Mouse (Mus musculus): ENCODE data around the gene Atp11a. TPM values are rescaled to one million over a fixed set of nuclear protein-coding genes. Genes with fewer than 3 reads are reported as not detected.

Gene Atp11a
- polyA plus RNA-seq, 1 experiment = 24.0 TPM

- TF ChIP-seq POLR2A (IDR thresholded peaks at IDR 0.05; ENCODE audit: borderline replicate concordance, low read depth, low read length) (no peak), CTCF (IDR thresholded peaks at IDR 0.05; ENCODE audit: low read depth, low read length) (no peak)
- no peak overlapping the region for H3K27ac ChIP-seq (ENCODE audit: insufficient read depth, low read depth, low read length)
- H3K4me1 ChIP-seq (ENCODE audit: control insufficient read depth, insufficient read depth, low read length) = no peaks in the 10 kb centered on the region
- H3K4me3 ChIP-seq (ENCODE audit: insufficient read depth, low read length) = no peak overlapping the region
Measured at GRCm38 (mm10) chr8:12905599-12906321, 148.9 kb downstream of the Atp11a start.

DNA sequence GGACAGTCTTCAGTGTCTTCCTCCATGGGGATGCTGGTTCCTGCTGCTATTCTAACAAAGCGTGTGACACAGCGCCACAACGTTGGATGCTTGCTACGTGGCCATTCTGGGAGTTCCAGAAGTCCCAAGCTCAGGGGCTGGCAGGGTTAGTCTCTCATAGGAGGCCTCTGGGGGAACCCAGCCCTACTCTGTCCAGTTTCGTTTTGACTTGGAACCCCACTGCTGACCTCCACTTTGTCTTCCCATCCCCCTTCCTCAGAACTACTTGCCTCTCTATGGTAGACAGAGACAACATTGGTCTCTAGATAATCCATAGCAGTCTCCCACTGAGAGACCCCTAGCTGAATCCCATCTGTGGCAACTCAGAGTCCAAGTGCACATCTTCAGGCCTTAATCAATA, 149.8 kb downstream of the Atp11a start:
- TF ChIP-seq POLR2A (IDR thresholded peaks at IDR 0.05; ENCODE audit: borderline replicate concordance, low read depth, low read length) = no peak
- TF ChIP-seq CTCF (IDR thresholded peaks at IDR 0.05; ENCODE audit: low read depth, low read length) = no peak
- Histone ChIP-seq H3K27ac (ENCODE audit: insufficient read depth, low read depth, low read length) (no peak overlapping the region), H3K4me1 (ENCODE audit: control insufficient read depth, insufficient read depth, low read length) (no peaks in the 10 kb centered on the region), H3K4me3 (ENCODE audit: insufficient read depth, low read length) (no peak overlapping the region)

GRCm38 (mm10) chr8:12907730-12908129, 150.9 kb downstream of the Atp11a start:
- no peak overlapping the region for H3K4me3 ChIP-seq (ENCODE audit: insufficient read depth, low read length)
- no peaks in the 10 kb centered on the region for H3K4me1 ChIP-seq (ENCODE audit: control insufficient read depth, insufficient read depth, low read length)
- no peak overlapping the region for H3K27ac ChIP-seq (ENCODE audit: insufficient read depth, low read depth, low read length)
- TF ChIP-seq POLR2A (IDR thresholded peaks at IDR 0.05; ENCODE audit: borderline replicate concordance, low read depth, low read length) (no peak), CTCF (IDR thresholded peaks at IDR 0.05; ENCODE audit: low read depth, low read length) (no peak)

DNA sequence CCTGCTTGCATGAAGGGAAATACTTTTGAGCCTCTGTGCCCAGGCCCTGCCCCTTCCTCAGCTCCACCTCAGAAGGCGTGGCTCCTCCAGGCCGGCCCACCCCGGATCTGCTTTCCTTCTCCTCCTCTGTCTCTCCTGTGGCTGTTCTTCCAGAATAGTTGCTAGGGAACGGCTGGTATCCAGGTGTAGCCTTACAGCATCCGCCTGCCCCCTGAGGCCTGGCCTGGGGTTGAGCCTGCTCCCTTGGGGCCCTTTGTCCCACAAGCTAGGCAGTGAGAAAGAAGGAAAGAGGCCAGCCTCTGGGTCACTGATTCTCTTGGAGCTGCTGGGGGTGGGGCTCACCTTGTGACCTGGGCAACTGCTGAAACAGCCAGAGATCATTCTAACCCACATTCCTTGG, 155.2 kb downstream of the Atp11a start:
- Histone ChIP-seq H3K4me3 (ENCODE audit: insufficient read depth, low read length) (no peak overlapping the region), H3K27ac (ENCODE audit: insufficient read depth, low read depth, low read length) (no peak overlapping the region), H3K4me1 (ENCODE audit: control insufficient read depth, insufficient read depth, low read length) (no peaks in the 10 kb centered on the region)
- TF ChIP-seq POLR2A (IDR thresholded peaks at IDR 0.05; ENCODE audit: borderline replicate concordance, low read depth, low read length) (no peak), CTCF (IDR thresholded peaks at IDR 0.05; ENCODE audit: low read depth, low read length) (no peak)

DNA sequence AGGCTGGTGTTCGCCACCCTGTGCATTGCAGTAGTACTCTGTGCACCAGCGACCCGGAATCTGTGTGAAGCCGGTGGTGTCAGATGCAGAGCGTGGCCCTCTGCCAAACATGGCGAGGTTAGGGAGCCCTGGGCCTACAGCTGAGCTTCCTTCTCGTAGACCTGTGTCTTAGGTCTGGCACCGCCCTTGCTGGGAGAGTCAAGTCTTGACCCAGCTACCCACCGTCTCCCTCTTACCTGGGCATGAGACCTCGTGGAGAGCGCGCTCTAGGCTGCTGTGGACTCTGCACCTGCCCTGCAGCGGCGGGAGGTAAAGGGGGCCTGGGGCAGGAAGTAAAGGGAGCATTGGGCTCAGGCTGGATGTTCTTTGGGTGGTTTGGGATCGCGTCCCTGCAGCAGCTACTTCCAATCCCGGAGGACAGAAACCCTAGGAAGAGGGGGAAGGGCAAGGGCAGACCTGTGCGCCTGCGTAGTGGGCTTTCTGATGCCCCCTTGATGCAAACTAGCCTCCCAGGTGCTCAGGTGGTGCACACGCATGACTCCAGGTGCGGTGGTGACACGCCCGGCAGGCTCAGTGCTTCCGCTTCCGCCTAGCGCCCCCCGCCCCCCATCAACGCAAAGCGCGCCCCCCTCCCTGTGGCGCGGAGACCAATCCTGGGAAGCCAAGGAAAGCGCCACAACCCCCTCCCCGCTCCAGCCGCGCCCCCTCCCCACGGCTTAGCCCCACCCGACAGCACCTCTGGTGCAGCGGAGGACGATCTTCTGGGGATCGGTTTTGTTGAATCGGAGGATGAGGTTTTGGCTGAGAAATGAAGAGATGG, 158.6 kb downstream of the Atp11a start:
- Histone ChIP-seq H3K4me1 (ENCODE audit: control insufficient read depth, insufficient read depth, low read length) (no peaks in the 10 kb centered on the region), H3K4me3 (ENCODE audit: insufficient read depth, low read length) (no peak overlapping the region)

GRCm38 (mm10) chr8:12916156-12916900, 159.5 kb downstream of the Atp11a start:
- no peaks in the 10 kb centered on the region for H3K4me1 ChIP-seq (ENCODE audit: control insufficient read depth, insufficient read depth, low read length)
- H3K4me3 ChIP-seq (ENCODE audit: insufficient read depth, low read length) = no peak overlapping the region
- H3K27ac ChIP-seq (ENCODE audit: insufficient read depth, low read depth, low read length) = no peak overlapping the region
- no peak for TF ChIP-seq CTCF (IDR thresholded peaks at IDR 0.05; ENCODE audit: low read depth, low read length)
- no peak for TF ChIP-seq POLR2A (IDR thresholded peaks at IDR 0.05; ENCODE audit: borderline replicate concordance, low read depth, low read length)

More for the DNA sequence above, 158.6 kb downstream of the Atp11a start:
- H3K27ac ChIP-seq (ENCODE audit: insufficient read depth, low read depth, low read length) = no peak overlapping the region
- TF ChIP-seq CTCF (IDR thresholded peaks at IDR 0.05; ENCODE audit: low read depth, low read length) (no peak), POLR2A (IDR thresholded peaks at IDR 0.05; ENCODE audit: borderline replicate concordance, low read depth, low read length) (no peak)

DNA sequence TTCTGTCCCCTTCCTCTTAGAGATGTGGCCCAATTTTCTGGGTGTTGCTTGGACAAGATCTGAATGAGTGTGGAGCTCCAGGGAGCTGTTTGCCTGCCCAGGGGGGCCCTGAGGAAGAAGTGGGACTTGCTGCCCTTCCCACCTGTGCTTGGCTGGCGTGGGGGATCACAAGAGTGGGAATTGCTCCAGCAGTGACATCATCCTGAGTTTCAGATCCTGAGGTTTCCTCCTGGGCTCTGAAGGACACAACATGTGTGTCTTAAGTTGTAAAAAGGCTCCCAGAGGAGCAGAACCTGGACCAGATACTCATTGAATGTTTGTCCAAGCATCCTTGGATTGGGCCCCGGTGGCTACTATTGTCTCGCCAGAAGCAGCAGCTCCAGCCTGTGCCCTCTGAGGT, 160.2 kb downstream of the Atp11a start:
- no peaks in the 10 kb centered on the region for H3K4me1 ChIP-seq (ENCODE audit: control insufficient read depth, insufficient read depth, low read length)
- no peak overlapping the region for H3K4me3 ChIP-seq (ENCODE audit: insufficient read depth, low read length)
- H3K27ac ChIP-seq (ENCODE audit: insufficient read depth, low read depth, low read length) = no peak overlapping the region
- no peak for TF ChIP-seq POLR2A (IDR thresholded peaks at IDR 0.05; ENCODE audit: borderline replicate concordance, low read depth, low read length)
- no peak for TF ChIP-seq CTCF (IDR thresholded peaks at IDR 0.05; ENCODE audit: low read depth, low read length)

DNA sequence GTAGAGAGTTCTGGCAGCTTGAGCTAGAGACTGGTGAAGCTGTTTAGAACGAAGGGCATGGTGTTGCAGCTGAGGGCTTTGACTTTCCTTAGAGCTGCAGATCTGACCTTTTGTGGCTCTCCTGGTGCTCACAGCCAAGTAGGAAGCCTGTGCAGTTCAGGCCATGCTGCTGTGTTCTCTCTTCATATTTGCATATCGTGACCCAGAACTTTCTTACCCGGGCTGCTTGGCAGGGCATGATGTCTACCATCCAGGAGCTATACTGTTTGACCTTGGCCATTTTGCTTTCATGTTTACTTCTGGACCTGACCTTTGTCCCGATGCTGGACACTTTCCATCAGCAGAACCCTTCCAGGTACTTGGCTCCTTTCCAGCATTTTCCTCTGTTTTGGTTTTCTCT, 161.0 kb downstream of the Atp11a start:
- Histone ChIP-seq H3K4me1 (ENCODE audit: control insufficient read depth, insufficient read depth, low read length) (no peaks in the 10 kb centered on the region), H3K4me3 (ENCODE audit: insufficient read depth, low read length) (no peak overlapping the region), H3K27ac (ENCODE audit: insufficient read depth, low read depth, low read length) (no peak overlapping the region)
- TF ChIP-seq POLR2A (IDR thresholded peaks at IDR 0.05; ENCODE audit: borderline replicate concordance, low read depth, low read length) = no peak
- no peak for TF ChIP-seq CTCF (IDR thresholded peaks at IDR 0.05; ENCODE audit: low read depth, low read length)

Other genes with a start within 250 kb of the Atp11a start
- gene Spaca7, start 184.0 kb upstream of the Atp11a start, polyA plus RNA-seq (2012; ENCODE audit: insufficient read depth, insufficient read length, missing spikeins) = not detected in 2 replicates
- 32.9 and 34.3 TPM in 2 replicates for gene Tubgcp3, start 84.8 kb upstream of the Atp11a start, polyA plus RNA-seq (2012; ENCODE audit: insufficient read depth, insufficient read length, missing spikeins)
- 1.4 and 2.2 TPM in 2 replicates for gene Mcf2l, start 116.8 kb downstream of the Atp11a start, polyA plus RNA-seq (2012; ENCODE audit: insufficient read depth, insufficient read length, missing spikeins)